Mouse (Mus musculus) embryonic fibroblast, embryonic 13.5 days (primary cell): ENCODE data around the gene Alx1. TPM values are rescaled to one million over a fixed set of nuclear protein-coding genes. Genes with fewer than 3 reads are reported as not detected.

Source experiments
- H3K27ac ChIP-seq: 2 replicates; pipeline ENCODE4 v1.5.1; 2012; ENCODE audit warnings: low read length, control low read depth, inconsistent platforms; ENCODE audit not compliant: insufficient read depth
- H3K4me1 ChIP-seq: 2 replicates; pipeline ENCODE4 v1.6.1; 2011; ENCODE audit warnings: low read length; ENCODE audit not compliant: control insufficient read depth, insufficient read depth
- H3K4me3 ChIP-seq: 2 replicates; pipeline ENCODE4 v1.5.1; 2011; ENCODE audit warnings: mild to moderate bottlenecking, control low read depth, low read length; ENCODE audit not compliant: insufficient read depth
- CTCF ChIP-seq: IDR thresholded peaks from 2 replicates; pipeline ENCODE4 v1.5.1; 2011; ENCODE audit warnings: mild to moderate bottlenecking, control low read depth, low read length, moderate library complexity, borderline replicate concordance; ENCODE audit not compliant: insufficient read depth
- POLR2A ChIP-seq: IDR thresholded peaks from 2 replicates; pipeline ENCODE4 v1.6.1; 2011; ENCODE audit warnings: low read depth, mild to moderate bottlenecking, control low read depth, low read length, moderate library complexity
- polyA plus RNA-seq: library from polyadenylated mRNA; stranded (reverse); fragments of >200 nt; gene quantifications from 2 replicates; pipeline ENCODE4 v1.2.4, GENCODE M21; 2011; ENCODE audit warnings: low read depth; ENCODE audit not compliant: missing spikeins, insufficient read length

Gene Alx1
- polyA plus RNA-seq = 10.7 and 18.7 TPM in 2 replicates

- TF ChIP-seq CTCF (no peak), POLR2A (no peak)
- H3K27ac ChIP-seq = peak within 1 kb of the TSS; percentile 61
- H3K4me3 ChIP-seq = peak within 1 kb of the TSS; percentile 40
Measured at GRCm38 (mm10) chr10:103029730-103030490, at the start of gene Alx1. Alx1 (minus strand) TSS chr10:103030215.

GRCm38 (mm10) chr10:103049593-103049992 lies 19.6 kb upstream of the Alx1 start:
- Histone ChIP-seq H3K4me1 (no peaks in the 10 kb centered on the region), H3K4me3 (no peak overlapping the region), H3K27ac (no peak overlapping the region)
- no peak for TF ChIP-seq POLR2A
- TF ChIP-seq CTCF = no peak

More at GRCm38 (mm10) chr10:103029730-103030490, at the start of gene Alx1:
- H3K4me1 ChIP-seq = no peaks in the 10 kb centered on the region

- Histone ChIP-seq H3K27ac (no peak overlapping the region), H3K4me1 (no peaks in the 10 kb centered on the region), H3K4me3 (no peak overlapping the region)
- no peak for TF ChIP-seq POLR2A
- TF ChIP-seq CTCF = no peak
Measured at GRCm38 (mm10) chr10:103046623-103047022, 16.6 kb upstream of the Alx1 start.

- H3K27ac ChIP-seq = no peak overlapping the region
- H3K4me1 ChIP-seq = no peaks in the 10 kb centered on the region
- no peak for TF ChIP-seq CTCF
- TF ChIP-seq POLR2A = no peak
- no peak overlapping the region for H3K4me3 ChIP-seq
Measured at GRCm38 (mm10) chr10:103045019-103045418, 15.0 kb upstream of the Alx1 start.

GRCm38 (mm10) chr10:103035002-103035640 lies 5.1 kb upstream of the Alx1 start:
- Histone ChIP-seq H3K27ac (no peak overlapping the region), H3K4me1 (no peaks in the 10 kb centered on the region), H3K4me3 (no peak overlapping the region)
- TF ChIP-seq POLR2A (no peak), CTCF (no peak)

GRCm38 (mm10) chr10:103030931-103031330 lies 916 bp upstream of the Alx1 start:
- Histone ChIP-seq H3K27ac (no peak overlapping the region), H3K4me1 (no peaks in the 10 kb centered on the region), H3K4me3 (no peak overlapping the region)
- TF ChIP-seq POLR2A = no peak
- no peak for TF ChIP-seq CTCF

GRCm38 (mm10) chr10:103029132-103029729 lies 784 bp downstream of the Alx1 start:
- TF ChIP-seq POLR2A (no peak), CTCF (no peak)
- peak overlapping the region; percentile 61; the same call in 1 of the 2 replicates for H3K27ac ChIP-seq
- H3K4me3 ChIP-seq = peak overlapping the region; percentile 40
- no peaks in the 10 kb centered on the region for H3K4me1 ChIP-seq

GRCm38 (mm10) chr10:103028253-103029131 lies 1.5 kb downstream of the Alx1 start:
- Histone ChIP-seq H3K27ac (peak overlapping the region; percentile 30; the same call in 1 of the 2 replicates), H3K4me1 (no peaks in the 10 kb centered on the region), H3K4me3 (peak overlapping the region; percentile 61)
- no peak for TF ChIP-seq POLR2A
- TF ChIP-seq CTCF = no peak

GRCm38 (mm10) chr10:103027931-103028252 lies 2.1 kb downstream of the Alx1 start:
- Histone ChIP-seq H3K4me3 (peak overlapping the region; percentile 61), H3K27ac (peak overlapping the region; percentile 30; the same call in 1 of the 2 replicates), H3K4me1 (no peaks in the 10 kb centered on the region)
- TF ChIP-seq CTCF (no peak), POLR2A (no peak)
